Mouse (Mus musculus) spleen, postnatal 36 days (tissue): ENCODE results near the gene Ramp3.
"Not testable (repeated sequence)": the region's sequence is repeated elsewhere in the genome, so short reads cannot be mapped to it uniquely, and the experiment has no call there.

Experiments used
- DNase-seq, 2 experiments: peaks; one replicate each; pipeline ENCODE4 v3.0.0; 2022; ENCODE audit warnings: low spot score in 2 of 2, mixed read lengths in 1 of 2

The Ramp3 gene

DNA sequence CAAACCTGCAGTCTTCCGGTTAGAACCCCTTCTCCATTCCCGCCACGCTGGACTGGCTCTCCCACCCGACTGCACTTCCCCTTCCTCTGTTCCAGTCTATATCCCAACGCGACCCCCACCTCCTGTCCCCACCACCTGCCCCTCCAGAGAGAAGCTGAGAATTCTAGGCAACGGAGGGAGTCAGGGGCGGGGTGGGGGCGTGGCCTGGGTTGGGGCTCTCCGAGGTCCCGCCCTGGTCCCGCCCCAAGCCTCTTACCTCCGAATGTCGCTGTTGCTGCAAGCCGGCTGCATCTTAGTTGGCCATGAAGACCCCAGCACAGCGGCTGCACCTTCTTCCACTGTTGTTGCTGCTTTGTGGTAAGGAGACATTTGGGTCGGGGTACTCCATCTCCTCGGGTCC lies at the start of gene Ramp3:
Ramp3 (plus strand) TSS at position 251 of the 400 bp plus-strand sequence.
- no peak for DNase-seq

DNA sequence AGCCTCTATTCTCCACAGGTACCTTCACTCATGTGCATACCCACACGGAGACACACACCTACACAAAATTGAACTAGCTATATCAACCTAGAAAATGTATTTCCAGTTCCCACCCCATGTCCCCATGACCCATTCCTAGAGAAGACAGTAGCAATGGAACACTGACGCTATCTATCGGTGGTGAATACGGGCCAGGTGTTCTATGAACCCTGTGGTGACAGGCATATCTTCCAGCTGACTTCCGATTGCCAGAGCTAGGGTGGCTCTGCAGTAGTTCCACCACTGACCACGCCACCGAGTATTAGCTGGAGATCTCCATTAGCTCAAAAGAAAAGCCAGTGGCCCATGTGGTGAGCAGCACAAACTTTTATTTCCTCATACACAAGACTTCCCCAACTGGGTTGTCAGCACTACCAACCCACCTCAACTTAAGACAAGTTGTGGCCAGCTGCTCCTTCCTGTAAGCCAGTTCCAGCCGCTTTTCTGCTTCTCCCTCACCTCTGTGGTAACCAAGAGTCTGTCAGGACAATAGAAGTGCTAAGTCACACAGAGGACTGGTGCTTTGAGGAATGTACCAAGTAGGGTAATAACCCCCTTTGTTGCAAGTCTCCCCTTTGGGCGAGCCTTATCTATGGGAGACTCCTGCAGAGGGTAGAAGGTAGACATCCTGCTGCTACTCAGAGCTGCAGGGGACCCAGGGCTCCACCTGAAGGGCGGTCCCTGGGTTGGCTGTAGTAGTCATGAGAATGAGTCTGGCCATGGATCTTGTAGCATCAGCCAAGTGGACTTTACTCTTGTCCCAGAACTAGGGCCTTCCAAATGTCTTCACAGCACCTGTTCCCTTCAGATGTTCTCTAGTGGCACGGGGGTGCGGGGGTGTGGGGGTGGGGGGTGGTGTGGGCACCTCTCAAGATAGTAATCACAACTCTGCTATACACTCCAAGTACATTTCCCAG lies 42.8 kb upstream of the Ramp3 start:
- DNase-seq = no peak

DNA sequence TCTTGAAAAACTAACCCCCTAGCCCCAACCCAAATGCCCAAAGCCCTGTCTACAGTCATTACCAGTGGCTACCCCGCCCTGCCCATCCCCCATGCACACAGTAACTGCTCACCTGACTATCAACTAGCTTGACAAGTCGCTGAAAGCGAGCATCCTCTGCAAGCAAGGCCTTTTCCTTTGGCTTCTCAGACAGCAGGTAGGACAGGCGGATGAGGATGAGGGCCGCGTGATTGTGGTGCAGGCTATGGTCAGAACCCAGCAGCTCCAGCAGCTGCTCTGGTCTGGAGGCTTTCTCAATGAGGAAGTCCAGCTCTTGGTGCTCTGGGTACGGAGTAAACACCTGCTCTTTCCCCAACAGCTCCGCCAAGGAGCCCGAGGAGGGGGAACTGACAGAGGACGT lies 34.6 kb upstream of the Ramp3 start:
- DNase-seq = no peak

DNA sequence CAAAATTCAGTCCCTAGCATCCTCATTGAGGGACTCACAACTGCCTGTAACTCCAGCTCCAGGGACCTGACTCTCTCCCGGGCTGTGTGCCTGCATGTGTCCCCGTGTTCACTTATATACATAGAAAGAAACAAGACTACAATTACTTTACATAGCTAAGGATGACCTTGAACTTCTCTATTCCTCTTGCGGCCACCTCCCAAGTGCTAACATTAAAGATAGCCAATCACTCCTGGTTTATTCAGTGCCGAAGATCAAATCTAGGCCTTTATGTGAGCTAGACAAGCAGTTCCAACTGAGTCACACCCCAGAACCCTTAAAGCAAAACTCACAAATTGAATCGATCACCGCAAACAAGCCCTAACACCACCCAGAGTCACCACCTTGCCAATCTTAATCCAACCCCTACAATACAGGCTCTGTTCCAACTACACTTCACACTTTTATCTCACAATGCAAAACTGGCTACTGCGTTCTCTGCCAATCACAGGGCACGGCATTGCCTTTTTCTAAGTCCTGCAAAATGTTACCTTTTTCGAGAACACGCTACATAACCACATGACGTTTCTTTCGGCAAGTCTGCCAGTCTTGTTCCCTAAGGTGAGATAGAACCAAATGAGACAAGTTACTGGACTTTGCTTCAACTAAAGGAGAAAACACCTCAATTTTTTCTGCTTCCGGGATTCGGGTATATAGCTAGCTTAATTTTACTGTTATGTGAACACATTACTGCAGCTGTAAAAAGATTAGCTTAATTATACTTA lies 33.5 kb upstream of the Ramp3 start:
- DNase-seq = no peak

DNA sequence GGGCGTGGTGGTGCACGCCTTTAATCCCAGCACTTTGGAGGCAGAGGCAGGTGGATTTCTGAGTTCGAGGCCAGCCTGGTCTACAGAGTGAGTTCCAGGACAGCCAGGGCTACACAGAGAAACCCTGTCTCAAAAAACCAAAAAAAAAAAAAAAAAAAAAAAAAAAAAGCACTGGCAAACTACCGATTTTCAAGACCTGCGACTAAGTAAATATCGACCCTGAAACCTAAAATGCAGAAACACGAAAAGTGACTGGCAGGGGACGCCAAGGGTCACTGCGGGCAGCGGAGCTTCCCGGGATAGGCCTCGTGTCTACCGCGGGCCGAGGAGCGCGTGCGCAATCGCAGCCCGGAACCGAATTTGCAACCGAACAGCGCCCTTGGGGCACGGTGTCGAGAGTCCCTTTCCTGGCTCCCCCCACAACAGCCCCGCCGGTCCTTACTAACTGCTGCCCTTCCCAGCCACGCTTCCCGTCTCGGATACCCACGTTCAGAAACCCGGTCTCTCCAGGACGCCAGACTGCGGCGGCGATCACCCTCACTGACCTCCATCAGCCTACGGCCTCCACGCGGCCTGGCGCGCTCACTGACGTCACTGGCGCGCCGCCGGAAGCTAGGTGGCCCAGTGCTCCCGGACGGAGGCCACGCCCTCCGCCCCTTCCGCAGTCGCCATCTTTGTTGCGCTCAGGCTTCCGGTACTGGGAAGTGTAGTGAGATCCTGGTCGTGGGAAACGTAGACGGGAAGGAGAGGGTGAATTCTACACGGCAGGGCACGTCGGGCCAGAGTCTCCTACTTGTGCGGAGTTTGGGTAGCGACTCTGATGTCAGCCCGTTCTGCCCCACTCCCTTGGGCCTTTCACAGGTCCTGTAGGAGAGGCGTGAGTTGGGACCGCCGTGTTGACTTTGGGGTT lies 32.6 kb upstream of the Ramp3 start, which contains the start of gene Tbrg4:
Tbrg4 (minus strand) TSS at position 590 of the 910 bp plus-strand sequence.
- DNase-seq = peak; percentile 90 to 91

DNA sequence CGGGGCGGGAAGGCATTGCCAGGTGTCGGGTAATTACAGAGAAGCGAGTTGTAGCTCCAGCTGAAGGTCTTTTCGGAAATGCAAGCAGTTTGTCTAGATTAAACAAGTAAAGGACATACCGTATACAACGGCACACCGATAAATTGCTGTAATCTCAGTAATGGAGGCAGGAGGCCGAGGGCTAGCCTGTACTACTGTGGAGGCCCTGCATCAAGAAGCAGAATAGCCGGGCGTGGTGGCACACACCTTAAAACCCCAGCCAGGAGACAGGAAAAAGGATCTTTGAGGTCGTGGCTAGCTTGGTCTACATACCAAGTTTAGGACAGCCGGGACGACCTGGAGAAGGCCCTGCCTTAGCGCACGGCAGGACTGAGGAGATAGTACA lies 31.9 kb upstream of the Ramp3 start:
- no peak for DNase-seq

DNA sequence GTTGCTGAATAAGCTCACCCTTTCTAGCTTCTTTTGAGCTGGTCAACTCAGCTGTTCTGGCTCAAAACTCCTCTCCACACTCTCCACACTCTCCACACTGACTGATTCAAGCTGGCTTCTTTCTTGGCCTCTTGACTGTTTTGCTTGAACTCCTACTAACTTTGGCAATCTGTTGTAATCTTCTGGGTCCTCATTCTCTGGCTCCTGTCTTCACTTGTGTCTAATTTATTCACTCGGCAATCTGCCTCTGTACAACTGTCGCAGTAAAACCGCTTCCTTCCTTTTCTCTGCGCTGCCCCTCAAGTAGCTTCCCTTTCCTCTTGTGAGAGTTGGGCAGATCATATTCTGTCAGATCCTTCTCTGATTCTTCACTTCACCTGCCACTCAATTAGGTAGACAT lies 30.6 kb upstream of the Ramp3 start:
- peak; percentile 76 to 80 for DNase-seq

DNA sequence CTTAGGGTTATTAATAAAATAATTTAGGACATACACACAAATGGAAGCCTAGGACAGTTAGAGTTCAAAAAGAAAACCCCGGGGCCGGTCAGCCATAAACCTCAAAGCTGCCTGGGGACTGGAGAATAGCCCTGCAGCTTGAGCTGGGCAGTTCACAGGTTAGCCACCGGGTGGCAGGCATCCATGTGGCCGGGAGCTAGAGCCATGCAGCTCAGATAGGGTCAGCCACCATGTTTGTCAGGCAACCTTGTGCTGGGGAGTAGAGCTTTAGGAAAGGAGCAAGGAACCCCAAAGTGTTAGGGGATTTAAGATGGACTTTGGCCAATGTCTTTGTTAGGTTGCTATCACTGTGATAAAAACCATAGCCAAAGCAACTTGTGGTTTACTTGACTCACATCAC lies 29.8 kb upstream of the Ramp3 start:
- DNase-seq = peak; percentile 67

DNA sequence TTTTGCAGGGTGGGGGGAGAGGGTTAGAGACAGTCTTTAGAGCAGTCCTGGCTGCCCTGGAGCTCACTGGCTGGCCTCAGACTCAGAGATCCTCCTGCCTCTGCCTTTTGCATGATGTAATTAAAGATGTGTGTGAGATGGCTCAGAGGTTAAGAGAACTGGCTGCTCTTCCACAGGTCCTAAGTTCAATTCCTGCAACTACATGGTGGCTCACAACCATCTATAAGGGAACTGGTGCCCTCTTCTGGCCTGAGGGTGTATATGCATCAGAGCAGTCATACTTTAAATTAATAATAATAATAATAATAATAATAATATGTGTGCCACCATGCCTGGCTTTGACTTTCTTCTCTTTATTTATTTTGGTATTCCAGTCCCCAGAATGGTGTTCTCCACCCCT lies 28.7 kb upstream of the Ramp3 start:
- peak in 1 of 2 experiments; percentile 45 for DNase-seq

DNA sequence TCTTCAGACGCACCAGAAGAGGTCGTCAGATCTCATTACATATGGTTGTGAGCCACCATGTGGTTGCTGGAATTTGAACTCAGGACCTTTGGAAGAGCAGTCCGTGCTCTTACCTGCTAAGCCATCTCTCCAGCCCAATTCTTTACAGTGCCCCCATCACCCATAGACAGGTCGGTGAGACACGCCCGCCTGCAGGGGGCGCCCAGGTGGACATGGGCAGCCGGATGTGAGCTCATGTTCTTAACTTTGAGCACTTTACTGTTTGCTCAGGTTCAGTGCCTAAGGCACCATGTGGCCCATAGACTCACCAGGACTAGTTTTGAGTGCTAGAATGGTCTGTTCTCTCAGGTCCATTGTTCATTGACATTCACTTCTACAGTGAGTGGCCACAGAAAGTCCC lies 22.2 kb upstream of the Ramp3 start:
- no peak for DNase-seq

DNA sequence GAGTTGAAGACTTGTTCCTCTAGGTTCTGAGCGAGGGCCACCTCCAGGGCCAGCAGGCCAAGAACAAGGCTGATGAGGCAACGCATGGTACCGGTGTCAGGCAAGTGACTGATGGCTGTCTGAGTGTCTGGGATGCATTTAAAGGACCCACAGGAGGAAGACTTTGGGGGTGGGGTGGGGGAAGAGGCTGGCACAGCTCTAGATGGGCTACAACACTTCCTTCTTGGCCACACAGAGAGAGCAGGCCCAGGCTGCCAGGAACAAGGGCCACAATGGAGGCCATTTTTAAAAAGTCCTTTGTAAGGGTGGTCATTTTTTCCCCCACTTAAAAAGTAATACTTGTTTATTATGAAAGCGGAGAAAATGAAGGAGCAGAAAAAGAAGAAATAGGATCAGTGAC lies 19.8 kb upstream of the Ramp3 start, which contains the start of gene Wap:
Wap (minus strand) TSS at position 101 of the 400 bp plus-strand sequence.
- DNase-seq = no peak

DNA sequence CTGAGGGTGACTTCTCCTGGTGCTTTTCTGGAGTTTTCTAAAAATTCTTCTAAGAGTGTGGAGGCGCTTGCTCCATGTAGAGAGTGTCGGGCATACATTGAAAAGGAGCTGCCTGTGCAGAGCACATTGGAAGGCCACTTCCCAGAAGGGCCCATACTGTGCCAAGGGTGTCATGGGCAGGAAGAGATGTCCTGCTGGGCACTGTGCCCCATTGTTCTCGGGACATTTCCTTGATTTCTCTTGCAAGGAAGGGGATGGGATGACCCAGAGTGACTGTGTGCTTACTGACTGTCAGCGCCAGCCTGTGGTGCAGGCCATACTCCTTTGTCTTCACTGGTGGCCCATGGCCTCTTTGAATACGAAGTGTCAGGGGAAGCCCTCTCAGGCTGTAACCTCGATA lies 19.2 kb upstream of the Ramp3 start:
- DNase-seq = no peak

DNA sequence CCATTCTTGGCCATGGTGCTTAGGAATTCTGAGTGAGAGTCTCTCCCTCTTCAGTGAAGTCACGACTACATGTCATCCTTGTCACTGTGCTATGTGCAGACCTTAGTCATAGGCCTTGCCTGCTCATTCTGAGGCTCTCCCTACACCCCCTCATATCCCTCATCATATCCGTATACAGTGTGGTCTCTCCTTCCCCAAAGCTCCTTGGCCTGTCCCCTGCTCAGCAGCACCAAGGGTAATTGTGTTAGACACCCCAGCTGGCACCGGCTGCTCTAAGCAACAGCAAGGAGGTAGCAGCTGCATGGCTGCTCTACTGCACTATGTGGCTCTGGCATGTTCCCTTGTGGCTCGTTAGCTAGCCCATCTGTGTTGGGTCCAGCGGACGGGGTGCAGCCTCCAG lies 13.8 kb upstream of the Ramp3 start:
- no peak for DNase-seq

DNA sequence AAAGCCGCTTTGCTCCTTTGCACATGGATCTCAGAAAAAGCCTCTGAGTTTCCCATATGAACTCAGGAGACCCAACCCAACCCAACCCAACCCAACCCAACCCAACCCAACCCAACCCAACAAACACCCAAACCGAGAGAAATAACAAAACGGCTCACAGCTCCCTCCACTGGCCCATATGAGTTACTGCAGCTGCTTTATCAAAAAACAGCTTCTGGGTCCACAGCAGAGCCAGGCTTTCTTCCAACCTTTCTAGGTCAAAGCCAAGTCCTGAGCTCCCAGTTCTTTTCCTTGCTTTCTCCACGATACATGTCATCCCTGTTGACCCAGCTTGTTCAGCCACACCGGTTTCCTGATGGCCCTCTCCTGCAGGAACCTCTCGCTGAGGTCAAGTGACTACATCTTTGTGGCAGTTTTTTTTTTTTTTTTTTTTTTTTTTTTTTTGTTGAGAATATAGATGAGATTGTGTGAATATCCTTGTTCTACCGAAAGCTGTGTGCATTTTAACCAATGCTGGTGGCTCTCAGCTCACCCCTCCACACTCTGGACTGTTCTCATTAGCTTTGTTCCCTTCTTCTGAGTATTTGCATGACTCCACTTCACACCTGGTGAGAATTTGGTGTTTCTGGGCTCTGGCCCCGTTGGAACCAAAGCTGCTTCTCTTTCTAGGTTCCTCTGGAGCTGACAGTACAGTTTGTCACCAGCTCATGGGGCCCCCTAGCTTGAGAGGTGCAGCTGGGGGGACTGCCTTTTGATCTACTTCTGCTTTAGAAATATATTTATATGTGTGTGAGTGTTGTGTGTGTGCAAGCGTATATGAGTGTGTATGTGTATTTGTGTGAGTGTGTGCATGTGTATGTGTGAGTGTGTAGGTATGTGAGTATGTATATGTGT lies 10.2 kb upstream of the Ramp3 start:
- DNase-seq = no peak

DNA sequence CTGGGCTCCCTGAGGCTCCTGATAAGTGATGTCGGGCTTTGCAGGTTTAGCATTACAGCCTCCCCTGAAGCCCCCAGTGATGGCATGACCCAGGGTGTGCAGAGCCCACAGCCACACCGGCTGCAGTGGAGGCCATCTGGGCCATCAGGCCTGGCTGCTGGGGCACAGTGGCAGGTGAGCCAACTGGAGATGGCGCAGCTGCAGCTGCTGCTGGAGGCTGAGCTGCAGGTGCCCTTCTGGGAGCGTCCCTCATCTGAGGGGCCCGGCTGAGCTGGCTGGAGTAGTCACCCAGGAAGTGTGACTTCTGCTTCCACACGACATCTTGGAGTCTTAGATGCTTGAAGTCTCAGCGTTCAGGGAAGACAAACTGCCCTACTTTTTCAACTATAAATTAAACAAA lies 7.8 kb upstream of the Ramp3 start:
- DNase-seq = no peak

DNA sequence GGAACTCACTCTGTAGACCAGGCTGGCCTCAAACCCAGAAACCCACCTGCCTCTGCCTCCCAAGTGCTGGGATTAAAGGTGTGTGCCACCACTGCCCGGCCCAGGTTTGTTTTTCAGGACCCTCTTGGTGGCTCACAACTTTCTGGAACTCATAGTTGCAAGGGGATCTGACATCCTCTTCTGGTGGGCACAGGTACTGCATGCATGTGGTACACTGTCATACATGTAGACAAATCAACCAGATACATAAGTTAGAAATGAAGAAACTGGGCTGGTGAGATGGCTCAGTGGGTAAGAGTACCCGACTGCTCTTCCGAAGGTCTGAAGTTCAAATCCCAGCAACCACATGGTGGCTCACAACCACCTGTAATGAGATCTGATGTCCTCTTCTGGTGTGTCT lies 5.3 kb upstream of the Ramp3 start:
- DNase-seq = not testable (repeated sequence)

DNA sequence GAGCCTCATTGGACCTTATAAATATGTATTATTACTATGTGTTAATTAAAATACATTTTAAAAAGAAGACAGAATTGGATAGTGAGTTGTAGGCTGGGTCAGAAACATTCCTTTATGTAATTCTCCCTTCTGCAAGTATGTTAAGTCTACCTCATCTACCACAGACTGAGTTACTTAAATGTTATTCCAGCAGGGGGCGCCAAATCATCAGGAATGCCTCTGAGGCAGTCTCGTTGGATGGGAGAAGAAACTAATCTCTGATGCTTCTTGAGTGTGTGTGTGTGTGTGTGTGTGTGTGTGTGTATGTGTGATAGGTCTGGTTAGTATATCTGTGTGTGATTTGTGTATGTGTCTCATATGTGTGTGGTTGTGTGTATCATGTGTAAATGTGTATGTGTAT lies 3.4 kb upstream of the Ramp3 start:
- peak; percentile 59 to 75 for DNase-seq

DNA sequence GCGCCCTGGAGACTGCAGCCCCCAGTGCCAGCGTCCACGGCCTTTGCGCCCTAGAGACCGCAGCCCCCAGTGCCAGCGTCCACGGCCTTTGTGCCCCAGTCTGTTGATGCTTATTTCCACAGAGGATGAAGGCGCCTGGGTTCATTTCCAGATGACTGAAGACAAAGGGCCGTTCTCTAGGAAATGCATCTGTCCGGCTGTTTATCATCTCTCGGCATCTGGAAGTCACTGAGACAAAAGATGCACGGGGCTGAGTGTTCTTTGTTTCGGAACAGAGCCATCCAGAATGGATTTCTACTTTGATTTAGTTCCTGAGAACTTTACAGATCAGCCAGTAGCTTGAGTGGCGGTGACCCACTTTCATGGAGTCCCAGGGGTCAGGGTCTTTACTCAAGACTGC lies 2.9 kb downstream of the Ramp3 start:
- no peak for DNase-seq

DNA sequence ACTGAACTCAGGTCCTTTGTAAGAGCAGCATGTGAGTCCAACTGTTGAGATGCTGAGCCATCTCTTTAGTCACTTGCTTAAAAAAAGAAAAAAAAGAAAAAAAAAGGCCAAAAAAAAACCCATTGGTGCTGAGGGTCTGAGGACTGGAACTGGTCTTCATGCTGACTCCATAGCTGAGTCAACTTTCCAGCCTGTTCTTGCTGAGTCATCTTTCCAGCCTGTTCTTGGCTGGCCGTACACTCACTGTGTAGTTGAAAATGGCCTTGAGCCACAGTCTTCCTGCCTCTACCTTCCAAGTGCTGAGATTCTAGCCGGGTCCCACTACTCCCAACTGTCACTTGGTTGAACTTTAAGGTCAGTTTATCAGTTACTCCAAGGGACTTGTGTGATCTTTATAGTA lies 8.3 kb downstream of the Ramp3 start:
- no peak for DNase-seq

DNA sequence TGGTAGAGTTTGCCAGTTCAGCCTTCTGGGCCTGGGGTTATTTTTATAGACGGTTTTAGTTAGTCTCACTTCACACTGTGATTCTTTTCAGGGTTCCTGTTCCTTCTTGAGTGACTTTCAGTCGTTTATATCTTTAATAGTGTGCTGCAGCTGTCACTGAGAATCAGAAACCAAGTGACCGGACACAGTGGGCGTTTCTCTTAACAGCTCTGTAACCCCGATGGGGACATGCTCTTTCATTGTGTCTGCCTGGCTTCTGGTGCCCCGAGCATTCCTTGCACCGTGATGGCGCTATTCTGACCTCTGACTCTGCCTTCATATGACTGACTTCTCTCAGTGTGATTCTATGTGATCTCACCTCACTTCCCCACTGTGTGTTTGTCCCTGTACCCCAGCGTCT lies 10.7 kb downstream of the Ramp3 start:
- DNase-seq = no peak

DNA sequence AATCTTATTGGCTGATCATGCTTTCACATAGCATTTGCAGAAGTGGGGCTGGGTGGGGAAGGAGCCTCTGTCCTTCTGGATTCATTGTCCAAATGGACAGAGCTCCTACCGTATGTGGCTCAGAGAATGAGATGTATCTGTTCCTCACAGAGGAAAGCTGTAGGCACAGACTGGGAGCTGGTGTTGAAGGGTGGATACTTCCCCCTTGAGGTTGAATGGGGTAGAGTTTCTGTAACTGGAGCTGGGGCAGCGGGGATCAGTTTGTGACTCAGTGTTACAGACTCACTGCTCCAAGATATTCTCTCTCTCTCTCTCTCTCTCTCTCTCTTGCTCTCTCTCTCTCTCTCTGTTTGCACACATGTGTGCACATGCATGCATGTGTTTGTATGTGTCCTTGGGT lies 11.7 kb downstream of the Ramp3 start:
- no peak for DNase-seq
